Mouse (Mus musculus) intestine, embryonic 15.5 days (tissue): ENCODE results near the gene Olfr213. TPM values are rescaled to one million over a fixed set of nuclear protein-coding genes. Genes with fewer than 3 reads are reported as not detected.

ENCODE experiments used
- polyA plus RNA-seq: library from polyadenylated mRNA; unstranded; fragments of >200 nt; fragmentation: Nextera tagmentation; extraction: Ambion mirVana; gene quantifications from 2 replicates; pipeline ENCODE4 v1.2.1, GENCODE M21; 2015

Olfr213 gene
- polyA plus RNA-seq, 1 experiment from 2014 or later, result not detected

Other genes starting within 250 kb of the Olfr213 start
- gene March8, start 200.4 kb upstream of the Olfr213 start, polyA plus RNA-seq, result 31.3 and 35.3 TPM in 2 replicates
- gene Alox5, start 77.3 kb upstream of the Olfr213 start, polyA plus RNA-seq, result 1.4 and 4.0 TPM in 2 replicates
- not detected in 2 replicates for gene Olfr211, start 49.4 kb upstream of the Olfr213 start, polyA plus RNA-seq
- gene Olfr212, start 31.9 kb upstream of the Olfr213 start, polyA plus RNA-seq, result not detected in 2 replicates
- 0.40 and 0.65 TPM in 2 replicates for gene Gm5580, start 12.7 kb downstream of the Olfr213 start, polyA plus RNA-seq
- gene Olfr214, start 15.8 kb downstream of the Olfr213 start, polyA plus RNA-seq, result not detected in 2 replicates
- not detected in 2 replicates for gene Olfr215, start 45.7 kb downstream of the Olfr213 start, polyA plus RNA-seq
- gene Zfp422, start 90.5 kb downstream of the Olfr213 start, polyA plus RNA-seq, result 111 and 126 TPM in 2 replicates
- gene Depp1, start 112.2 kb downstream of the Olfr213 start, polyA plus RNA-seq, result 25.6 and 28.0 TPM in 2 replicates
- gene Rassf4, start 135.5 kb downstream of the Olfr213 start, polyA plus RNA-seq, result 9.9 and 11.3 TPM in 2 replicates
- gene Tmem72, start 178.5 kb downstream of the Olfr213 start, polyA plus RNA-seq, result 0.01 and 0.11 TPM in 2 replicates